Mouse (Mus musculus): ENCODE data around the gene Tmem170.

Gene Tmem170

DNA sequence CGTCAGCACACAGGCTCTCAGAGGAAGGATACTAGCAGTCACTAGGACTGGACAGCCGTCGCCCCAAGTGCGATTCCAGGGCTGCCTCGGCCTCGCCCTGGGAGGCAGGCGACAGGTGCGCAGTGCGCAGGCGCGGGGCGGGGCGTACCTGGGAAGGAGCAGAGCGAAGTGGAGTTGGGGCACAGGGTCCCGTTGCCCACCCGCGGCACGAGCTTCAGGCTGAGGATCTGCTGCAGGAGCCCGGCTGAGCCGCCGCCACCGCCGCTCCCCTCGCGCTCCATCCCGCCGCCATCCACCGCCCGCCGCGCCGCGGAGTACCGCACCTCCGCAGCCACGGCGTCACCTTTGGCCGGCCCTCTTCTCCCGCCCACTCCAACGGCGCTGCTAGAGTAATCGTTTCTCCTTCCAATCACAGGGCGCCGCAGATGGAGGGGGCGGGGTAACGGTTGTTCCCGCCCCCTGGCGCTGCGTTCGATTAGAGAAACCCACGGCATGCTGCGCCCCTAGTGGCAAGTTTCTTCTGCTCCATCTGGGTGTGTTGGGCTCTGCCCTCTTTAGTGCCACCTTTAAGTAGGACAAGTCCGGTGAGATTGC lies at the start of gene Tmem170:
Tmem170 (minus strand) TSS at position 396 of the 594 bp plus-strand sequence.
- in situ Hi-C loops (cut with MboI, MseI), result no loop called here

DNA sequence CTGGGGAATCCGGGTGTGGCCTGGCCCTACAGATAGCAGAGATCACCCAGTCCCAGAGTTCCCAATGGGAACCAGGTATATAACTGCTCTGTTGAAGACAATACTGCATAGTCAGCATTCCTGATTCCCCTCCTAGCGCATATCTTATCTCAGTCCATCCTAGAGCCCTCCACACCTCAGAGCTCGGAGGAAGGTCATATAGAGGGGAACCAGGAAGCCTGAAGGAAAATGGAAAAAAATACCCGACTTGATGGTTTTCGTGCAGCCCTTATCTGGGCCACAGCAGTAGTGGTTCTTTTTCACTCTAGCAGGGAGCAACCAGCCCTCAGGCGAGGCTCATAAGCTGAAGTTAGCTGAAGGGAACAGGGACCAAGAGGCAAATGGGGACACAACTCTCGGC lies 48.4 kb upstream of the Tmem170 start:
- in situ Hi-C loops (cut with MboI, MseI), result no loop called here

DNA sequence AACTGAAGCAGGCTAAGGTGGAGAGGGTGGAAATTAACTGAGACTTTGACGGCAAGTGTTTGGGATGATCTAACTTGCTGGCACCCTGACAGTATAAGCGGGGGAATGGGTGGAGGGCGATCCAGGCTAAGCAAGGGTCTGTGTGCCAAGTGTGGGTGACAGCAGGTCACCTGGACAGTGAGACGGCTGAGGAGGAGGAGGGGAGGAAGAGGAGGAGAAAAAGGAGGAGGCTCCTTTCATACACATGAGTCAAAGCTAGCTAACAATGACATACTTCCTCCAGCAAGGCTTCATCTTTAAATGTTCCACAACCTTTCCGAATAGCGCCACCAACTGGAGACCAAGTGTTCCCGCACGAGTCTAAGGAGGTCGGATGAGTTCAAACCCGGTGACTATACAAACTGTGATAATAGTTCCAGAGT lies 46.8 kb upstream of the Tmem170 start:
- in situ Hi-C loops (cut with MboI, MseI), result no loop called here

DNA sequence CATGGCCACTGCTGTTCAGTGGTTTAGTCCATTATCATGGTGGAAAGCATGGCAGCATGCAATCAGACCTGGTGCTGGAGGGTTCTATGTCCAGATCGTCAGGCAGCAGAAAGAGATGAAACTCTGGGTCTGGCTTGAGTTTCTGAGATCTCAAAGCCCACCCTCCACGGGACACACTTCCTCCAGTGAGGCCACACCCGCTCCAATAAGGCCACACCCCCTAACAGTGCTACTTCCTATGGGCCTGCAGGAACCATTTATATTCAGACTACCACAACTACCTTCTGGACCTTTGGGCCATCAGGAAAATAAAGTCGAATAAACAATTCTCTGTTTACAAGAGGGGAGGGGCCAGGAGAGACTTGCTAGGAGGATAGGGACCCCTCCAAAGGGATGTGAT lies 44.4 kb upstream of the Tmem170 start:
- in situ Hi-C loops (cut with MboI, MseI), result no loop called here

DNA sequence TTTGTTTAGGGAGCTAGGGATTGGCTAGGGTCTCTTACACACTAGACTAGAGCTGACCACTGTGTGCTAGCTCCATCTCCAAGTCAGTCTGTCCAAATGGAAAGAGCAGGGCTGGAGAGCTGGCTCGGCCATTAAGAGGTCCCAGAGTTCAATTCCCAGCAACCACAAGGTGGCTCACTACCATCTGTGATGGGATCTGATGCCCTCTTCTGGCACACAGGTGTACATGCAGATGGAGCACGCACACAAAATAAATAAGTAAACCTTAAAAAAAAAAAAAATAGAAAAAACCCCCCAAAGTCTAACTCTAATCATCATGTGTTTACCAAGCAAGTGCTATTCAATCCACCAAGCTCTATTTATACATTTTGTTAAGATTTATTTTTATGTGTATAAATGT lies 43.1 kb upstream of the Tmem170 start:
- in situ Hi-C loops (cut with MboI, MseI), result no loop called here

DNA sequence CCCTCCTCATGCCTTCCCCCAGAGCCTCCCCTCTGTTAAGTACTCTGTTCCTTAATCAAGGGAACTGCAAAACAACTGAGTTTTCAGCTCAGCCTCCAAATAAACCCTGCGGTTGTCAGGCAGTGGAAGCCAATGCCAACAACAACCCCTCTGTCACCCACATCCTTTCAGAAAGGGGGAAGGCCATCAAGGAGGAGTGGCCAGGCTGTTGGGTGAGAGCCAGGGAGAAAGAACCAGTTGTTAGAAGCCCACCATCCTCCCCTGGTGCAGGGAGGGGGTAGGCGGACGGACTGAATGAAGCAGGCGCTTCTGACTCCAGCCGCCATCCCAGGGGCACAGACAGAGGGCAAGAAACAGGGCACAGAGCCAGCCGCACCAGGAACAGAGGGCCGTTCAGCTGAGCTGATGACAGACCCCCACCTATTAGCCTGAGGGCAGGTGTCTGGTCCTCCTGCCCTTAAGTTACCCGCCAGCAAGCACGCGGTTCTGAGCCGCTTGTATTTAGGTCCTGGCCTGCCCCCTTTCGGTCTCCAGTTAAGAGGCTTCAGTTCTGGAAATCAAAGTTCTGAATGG lies 36.4 kb upstream of the Tmem170 start:
- in situ Hi-C loops (cut with MboI, MseI), result no loop called here

DNA sequence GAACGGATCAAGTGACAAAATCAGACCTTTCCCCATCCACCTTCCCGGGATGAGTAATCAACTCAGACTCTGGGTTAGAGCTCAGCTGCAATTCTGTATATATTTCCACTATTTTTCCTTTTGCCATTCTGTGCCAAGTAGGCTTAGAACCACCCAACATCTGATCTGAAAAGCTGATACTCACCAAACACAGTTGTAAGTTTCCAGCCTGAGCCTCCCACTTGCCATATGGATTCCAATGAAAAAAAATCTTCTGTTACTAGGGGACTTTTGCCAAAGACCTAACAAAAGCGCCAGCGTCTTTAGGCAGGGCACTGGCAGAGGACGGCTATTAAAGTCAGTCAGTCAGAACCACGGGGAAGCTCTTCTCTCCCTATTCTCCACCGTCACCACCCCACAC lies 35.0 kb upstream of the Tmem170 start:
- in situ Hi-C loops (cut with MboI, MseI), result no loop called here

DNA sequence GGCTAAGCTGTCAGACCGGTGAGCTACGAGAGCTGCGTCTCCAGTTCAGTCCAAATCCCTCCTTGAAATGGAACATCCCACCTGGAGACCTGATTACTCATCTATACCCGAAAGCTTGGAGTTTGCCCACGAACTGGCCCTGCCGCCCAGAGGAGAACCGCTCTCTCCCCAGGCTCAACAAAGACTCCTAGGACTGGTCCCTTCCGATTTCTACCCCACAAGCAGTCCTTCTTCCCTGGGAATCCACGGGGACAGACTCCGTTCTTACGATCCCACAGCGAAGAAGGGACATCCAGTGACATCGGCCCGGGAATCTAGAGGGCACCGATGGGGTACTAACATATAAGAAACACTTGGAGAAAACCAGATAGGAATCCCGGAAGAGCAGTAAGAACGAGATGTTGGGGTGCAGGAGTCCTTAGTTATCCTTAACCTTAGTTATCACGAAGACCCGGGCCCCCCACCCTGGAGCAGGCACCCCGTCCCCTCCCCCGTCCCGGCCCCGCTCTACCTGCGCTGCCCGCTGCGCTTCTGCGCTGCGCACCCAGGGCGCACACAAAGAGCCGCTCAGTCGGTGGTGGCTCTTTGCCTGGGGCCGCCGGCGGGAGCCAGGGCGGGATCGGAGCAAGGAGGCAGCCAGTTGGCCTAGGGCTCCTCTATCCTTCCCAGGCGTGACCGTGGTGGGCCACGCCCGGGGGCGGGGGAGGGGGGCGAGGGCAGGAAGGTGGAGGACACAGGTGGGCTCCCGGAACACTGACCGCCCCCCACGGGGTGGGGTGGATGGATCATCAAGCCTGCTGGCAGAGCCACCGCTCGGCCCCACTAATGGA lies 33.3 kb upstream of the Tmem170 start, which contains the start of gene Chst5:
Chst5 (minus strand) TSS at position 827 of the 830 bp plus-strand sequence.
- in situ Hi-C loops (cut with MboI, MseI), result no loop called here

DNA sequence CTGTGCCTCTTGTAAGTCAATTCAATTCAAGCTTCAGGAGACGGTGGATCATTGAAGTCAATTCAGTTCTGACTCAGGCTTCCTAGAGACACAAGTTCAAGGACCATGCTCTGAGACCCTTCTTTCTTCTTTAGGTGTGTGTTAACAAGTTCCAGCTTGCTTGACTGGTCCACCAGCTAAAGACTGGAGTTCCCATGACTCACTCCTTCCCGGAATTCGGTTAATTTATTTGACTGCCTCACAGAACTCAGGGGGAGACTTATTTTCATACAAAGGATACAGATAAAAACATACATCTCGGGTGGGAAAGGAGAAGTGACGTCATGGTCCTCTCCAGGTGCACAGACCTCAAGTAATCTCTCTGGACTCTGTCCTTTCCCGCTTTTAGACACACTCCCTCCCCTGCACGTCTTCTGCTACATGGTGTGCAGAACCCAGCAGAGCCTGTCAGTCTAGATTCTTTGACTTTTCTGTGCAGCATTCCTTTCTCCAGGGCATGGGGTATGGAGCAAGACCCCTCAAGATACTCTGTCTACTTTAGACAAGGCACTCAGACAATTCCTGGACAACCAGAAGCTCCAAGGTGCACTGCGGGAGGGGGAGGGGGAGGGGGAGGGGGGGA lies 29.1 kb upstream of the Tmem170 start:
- in situ Hi-C loops (cut with MboI, MseI), result no loop called here

DNA sequence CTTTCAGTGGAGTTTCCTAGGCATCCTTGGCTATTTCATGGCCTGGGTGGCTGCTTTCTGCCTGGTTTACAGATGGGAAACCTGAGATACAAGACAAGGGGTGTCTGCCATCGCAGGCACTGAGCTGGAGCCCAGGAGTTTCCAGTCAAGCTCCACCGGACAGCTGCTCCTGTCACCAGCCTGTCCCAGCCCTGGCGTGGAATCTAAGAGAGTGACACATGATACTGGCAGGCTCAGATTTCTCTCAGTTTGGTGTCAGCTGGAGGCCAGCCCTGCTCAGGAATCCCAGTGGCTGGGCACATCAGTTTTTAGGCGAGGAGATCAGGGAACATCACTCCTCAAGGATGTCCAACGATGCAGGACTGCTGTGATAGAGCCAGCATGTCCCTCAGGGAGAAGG lies 25.5 kb upstream of the Tmem170 start:
- in situ Hi-C loops (cut with MboI, MseI), result no loop called here

DNA sequence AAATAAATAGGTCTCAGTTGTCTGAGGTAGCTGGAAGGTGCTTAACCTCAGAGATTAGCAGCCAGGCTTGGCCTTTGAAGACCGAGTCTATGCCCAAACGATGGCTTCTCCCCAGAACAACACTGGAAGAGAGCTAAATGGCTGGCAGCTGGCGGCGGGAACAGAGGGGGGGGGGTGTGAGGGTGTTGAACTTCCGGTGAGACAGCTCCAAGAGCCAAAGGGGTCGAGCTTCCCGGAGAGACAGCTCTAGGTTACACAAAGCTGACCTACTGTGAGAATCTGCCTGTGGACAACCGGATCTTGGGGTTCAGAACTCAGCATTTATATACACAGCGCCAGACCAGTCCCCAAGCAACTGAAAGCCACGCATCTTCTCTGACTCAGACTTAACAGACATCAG lies 22.0 kb upstream of the Tmem170 start:
- in situ Hi-C loops (cut with MboI, MseI), result loop anchor here (10.0 kb wide), 1 partner anchor 1424 kb away; no protein-coding TSS in a partner anchor

DNA sequence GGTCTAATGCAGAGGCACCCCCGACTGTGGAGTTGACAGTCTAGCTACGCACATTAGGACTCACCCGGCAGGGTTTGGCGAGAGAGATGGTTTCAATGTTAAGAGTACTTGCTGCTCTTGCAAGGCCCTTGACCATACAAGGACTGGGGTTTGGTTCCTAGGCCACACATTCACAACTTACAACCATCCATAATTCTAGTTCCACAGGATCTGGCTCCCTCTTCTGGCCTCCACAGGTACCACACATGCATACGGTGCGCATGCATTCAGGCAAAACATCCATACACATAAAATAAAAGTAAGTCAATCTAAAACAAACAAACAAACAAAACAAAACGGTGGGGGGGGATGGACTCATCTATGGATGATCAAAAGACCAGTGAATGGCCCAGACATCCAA lies 18.4 kb upstream of the Tmem170 start:
- in situ Hi-C loops (cut with MboI, MseI), result loop anchor here (10.0 kb wide), 1 partner anchor 1420 kb away; no protein-coding TSS in a partner anchor

DNA sequence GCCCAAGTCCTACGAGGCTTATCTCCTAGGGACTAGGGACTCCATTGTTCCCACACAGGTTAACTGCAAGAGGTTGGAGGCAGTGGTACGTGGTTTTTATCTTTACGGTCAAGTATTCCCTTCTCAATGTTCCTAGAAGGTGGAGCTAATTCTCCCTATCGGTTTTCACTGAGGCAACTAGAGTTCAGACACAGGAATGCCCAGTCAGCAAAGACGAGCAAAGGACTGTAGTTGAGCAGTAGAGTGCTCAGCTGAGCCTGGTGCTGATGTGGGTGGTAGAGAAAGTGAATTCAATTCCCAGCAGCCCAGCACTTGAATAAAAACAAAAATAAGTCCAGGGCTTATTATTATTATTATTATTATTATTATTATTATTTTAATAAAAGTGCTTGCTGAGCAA lies 16.1 kb upstream of the Tmem170 start:
- in situ Hi-C loops (cut with MboI, MseI), result loop anchor here (10.0 kb wide), 1 partner anchor 1418 kb away; no protein-coding TSS in a partner anchor

DNA sequence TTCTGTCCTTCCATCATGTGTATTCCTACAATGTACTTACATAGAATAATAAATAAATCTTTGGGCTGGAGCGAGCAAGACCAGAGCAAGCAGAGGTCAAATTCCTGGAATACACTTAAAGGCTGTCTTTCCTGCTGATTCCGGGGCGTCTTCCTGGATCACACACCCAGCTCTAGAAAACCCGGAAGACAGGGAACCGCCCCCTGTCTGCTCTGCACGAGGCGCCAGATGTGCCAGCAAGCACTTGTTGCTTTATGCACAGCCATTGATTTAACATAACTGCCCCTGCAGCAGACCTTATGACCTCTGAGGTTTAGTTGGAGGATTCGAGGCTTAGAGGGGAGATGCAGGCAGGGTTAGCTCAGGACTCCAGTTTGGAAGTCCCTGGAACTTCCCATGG lies 15.4 kb upstream of the Tmem170 start:
- in situ Hi-C loops (cut with MboI, MseI), result loop anchor here (10.0 kb wide), 1 partner anchor 1417 kb away; no protein-coding TSS in a partner anchor

DNA sequence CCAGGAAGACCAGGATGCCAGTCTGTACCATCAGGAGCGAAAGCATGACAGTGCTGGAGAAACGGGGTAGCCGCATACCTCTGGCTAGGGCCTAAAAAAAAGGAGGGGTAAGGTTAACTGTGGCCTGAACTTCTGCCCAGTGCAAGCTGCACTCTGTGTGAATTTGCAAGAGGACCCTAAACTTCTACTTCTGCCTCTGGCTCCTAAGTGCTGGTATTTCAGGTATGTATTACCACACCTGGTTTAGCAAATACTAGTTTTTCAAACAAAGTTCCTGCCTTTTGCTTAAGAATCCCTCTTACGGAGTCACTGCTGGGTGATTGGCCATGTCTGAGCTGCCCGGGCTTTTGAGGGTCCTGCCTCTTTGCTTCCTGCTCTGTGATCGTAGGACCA lies 14.4 kb upstream of the Tmem170 start:
- in situ Hi-C loops (cut with MboI, MseI), result loop anchor here (10.0 kb wide), 1 partner anchor 1416 kb away; no protein-coding TSS in a partner anchor

DNA sequence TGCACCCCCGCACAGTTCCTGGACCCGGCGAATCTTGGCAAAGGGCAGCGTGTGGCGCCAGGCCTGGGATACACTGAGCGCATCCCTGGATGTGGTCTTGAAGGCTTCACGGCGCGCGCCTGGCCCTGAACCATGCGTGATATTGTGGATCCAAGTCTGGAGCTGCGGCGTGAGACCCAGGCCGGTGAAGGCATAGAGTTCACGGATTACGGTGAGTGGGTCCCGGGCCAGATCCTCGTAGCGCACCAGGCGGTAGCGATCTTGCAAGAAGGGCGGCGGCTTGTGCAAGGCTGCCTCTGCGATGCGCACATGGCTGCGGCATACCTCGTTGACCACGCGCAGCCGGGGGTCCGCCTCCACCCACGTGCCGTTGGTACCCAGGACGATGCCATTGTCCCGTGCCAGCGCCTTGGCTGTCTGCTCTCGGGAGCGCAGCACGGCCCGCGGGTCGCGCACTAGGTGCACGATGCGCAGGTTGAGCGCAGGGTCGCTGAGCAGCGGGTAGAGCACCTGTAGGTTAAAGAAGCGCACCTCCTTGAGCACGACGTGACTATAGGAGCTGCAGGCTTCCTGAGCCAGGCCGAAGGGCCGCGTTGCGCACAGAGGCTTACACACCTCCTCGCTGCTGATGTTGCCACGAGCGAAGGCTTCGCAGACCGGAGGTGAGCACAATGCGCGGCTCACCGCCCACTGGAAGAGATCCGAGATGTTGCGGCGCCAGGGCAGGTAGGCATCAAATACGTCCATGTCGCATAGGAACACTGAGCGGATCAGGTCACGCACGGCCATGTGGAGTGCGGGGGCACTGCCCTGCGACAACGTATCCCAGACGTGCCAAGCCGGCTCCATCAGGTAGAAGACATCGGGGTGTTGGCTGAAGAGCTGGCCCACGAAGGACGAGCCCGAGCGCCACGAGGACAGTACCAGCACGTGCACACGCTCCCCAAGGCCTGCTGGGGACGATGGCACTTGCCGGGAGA lies 13.7 kb upstream of the Tmem170 start:
- in situ Hi-C loops (cut with MboI, MseI), result loop anchor here (10.0 kb wide), 1 partner anchor 1415 kb away; no protein-coding TSS in a partner anchor

DNA sequence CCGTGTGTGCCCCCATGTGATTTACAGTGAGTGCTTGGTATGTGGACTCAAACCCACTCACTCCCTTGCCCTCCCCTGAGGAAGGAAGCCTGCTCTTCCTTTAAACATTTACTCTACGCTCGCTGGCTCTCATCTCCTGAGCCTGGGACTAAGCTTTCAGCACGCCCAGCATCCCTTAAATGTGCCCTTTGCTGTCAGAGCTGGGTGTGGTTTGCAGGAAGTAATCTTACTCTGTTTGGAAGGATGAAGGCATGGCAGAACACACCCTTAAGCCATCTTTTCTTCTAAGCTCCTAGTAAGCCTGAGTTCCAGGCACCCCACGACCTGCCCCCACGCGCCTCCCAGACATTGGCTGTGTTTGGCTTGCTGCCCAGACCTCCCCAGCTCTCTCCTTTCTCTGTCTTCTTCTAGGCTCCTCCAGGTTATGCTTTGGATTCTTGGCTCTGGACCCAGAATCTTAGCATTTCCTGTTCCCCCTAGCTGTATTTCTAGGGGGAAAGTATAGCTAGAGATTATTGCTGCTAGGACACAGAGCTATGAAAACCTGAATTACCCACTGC lies 11.6 kb upstream of the Tmem170 start:
- in situ Hi-C loops (cut with MboI, MseI), result no loop called here

DNA sequence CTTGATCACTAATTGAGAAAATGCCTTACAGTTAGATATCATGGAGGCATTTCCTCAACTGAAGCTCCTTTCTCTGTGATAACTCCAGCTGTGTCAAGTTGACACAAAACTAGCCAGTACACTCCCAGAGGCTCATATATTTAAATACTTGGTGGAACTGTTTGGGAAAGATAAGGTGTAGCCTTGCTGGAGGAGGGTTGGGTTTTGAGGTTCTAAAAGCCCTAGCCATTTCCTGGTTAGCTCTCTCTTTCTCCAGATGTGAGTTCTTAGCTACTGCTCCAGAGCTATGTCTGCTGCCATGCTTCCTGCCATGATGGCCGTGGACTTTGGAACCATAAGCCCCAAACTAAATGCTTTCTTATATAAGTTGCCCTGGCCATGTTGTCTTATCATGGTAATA lies 10.9 kb upstream of the Tmem170 start:
- in situ Hi-C loops (cut with MboI, MseI), result no loop called here

DNA sequence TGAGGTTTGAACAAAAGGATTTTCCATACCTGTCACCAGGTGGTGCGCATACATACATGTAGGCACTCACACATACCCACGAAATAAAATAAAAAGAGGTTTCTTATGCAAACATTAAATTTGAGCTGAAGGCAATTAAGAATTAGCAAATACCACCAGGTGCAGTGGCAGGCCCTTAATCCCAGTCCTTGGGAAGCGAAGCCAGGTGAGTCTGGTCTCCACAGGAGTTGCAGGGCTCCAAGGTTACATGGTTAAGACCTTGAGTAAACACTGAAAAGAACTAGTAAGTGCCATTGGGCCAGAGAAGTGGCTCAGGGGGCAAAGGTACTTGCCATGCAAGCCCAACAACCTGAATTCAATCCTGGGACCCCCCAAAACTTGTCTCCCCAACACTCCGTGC lies 7.1 kb upstream of the Tmem170 start:
- in situ Hi-C loops (cut with MboI, MseI), result no loop called here

DNA sequence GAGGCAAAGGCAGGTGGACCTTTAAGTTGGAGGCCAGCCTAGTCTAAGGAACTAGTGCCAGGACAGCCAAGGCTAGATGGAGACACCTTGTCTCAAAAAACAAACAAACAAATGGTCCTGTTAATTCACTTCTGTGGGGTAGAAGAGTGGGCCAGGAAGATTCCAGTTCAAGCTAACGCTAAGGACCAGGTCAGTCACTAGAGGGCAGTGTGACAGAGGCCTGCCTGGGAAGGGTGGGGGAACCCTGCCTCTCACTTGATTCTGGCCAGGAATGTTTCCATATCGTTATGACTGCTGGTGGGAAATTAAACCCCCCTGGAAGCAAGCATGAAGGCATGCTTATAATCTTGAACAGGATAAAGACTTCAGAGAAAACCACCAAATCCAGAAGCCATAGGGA lies 5.0 kb upstream of the Tmem170 start:
- in situ Hi-C loops (cut with MboI, MseI), result no loop called here

DNA sequence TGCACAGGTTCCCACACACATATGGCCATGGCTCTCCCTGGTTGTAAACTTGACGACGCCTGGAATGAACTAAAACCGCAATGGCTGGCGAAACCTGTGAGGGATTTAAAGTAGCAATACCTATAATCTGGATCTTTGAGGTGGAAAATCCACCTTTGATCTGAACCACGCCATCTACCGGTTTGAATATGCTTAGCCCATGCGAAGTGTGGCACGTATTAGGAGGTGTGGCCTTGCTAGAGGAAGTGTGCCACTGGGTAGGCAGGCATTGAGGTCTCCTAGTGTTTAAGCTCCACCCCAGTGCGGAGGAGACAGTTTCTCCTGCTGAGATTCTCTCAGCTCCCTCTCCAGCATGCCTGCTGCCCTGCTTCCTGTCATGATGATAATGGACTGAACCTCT lies 1.2 kb upstream of the Tmem170 start:
- in situ Hi-C loops (cut with MboI, MseI), result no loop called here
